Mouse (Mus musculus) kidney, embryonic 16.5 days (tissue): Measurements from ENCODE around the gene Klkb1. TPM values are rescaled to one million over a fixed set of nuclear protein-coding genes. Genes with fewer than 3 reads are reported as not detected.

Source experiments
- ATAC-seq: fragments of 200-750 bp; cut with Nextera tagmentation; 2 replicates; pipeline ENCODE4 v1.8.0; 2017; ENCODE audit warnings: moderate TSS enrichment; ENCODE audit not compliant: low FRiP score, low TSS enrichment
- H3K27ac ChIP-seq: fragments of 300-500 bp; sonication (generic); 2 replicates; pipeline ENCODE4 v1.5.1; 2014; ENCODE audit warnings: low read length
- H3K27me3 ChIP-seq: fragments of 300-500 bp; sonication (generic); 2 replicates; pipeline ENCODE4 v1.6.1; 2014; ENCODE audit warnings: low read length, control low read depth, mixed read lengths; ENCODE audit not compliant: insufficient read depth
- H3K36me3 ChIP-seq: fragments of 300-500 bp; sonication (generic); 2 replicates; pipeline ENCODE4 v1.6.1; 2014; ENCODE audit warnings: low read length, control low read depth, mixed read lengths; ENCODE audit not compliant: insufficient read depth
- H3K4me1 ChIP-seq: fragments of 300-500 bp; sonication (generic); 2 replicates; pipeline ENCODE4 v1.6.1; 2014; ENCODE audit warnings: low read length, control low read depth, mixed read lengths; ENCODE audit not compliant: insufficient read depth
- H3K4me2 ChIP-seq: fragments of 300-500 bp; sonication (generic); replicated peaks from 2 replicates; pipeline ENCODE4 v1.6.1; 2014; ENCODE audit warnings: low read depth, low read length
- H3K4me3 ChIP-seq: fragments of 300-500 bp; sonication (generic); 2 replicates; pipeline ENCODE4 v1.5.1; 2014; ENCODE audit warnings: mild to moderate bottlenecking, low read length
- H3K9ac ChIP-seq: fragments of 300-500 bp; sonication (generic); replicated peaks from 2 replicates; pipeline ENCODE4 v1.6.1; 2014; ENCODE audit warnings: low read length
- H3K9me3 ChIP-seq: fragments of 300-500 bp; sonication (generic); 2 replicates; pipeline ENCODE4 v1.6.1; 2016; ENCODE audit warnings: low read length, control low read depth
- WGBS: fragments of 180-500 bp; shearing (Covaris S2); extraction: QIAGEN DNeasy Blood & Tissue Kit; methylation state at CpG from one replicate; pipeline ENCODE4 v1.1.7; 2014; 5-methylcytosine and 5-hydroxymethylcytosine counted together
- polyA plus RNA-seq: library from polyadenylated mRNA; unstranded; fragments of >200 nt; fragmentation: Nextera tagmentation; extraction: Ambion mirVana; gene quantifications from 2 replicates; pipeline ENCODE4 v1.2.1, GENCODE M21; 2015

Gene Klkb1
- polyA plus RNA-seq, 1 experiment from 2014 or later = 0.22 TPM

GRCm38 (mm10) chr8:45254194-45254842 lies 40.3 kb downstream of the Klkb1 start:
- Histone ChIP-seq H3K4me3 (no peak overlapping the region), H3K36me3 (no peaks in the 10 kb centered on the region), H3K9me3 (no peaks in the 10 kb centered on the region), H3K4me1 (no peaks in the 10 kb centered on the region), H3K27me3 (no peaks in the 10 kb centered on the region), H3K4me2 (no peak overlapping the region), H3K27ac (no peak overlapping the region), H3K9ac (no peak overlapping the region)
- WGBS = 72% methylated on average over 8 of the region's 8 CpGs
- no peak for ATAC-seq

- Histone ChIP-seq H3K9ac (no peak overlapping the region), H3K36me3 (no peaks in the 10 kb centered on the region)
- WGBS = 98% methylated on average over 1 of the region's 1 CpGs
Measured at GRCm38 (mm10) chr8:45253586-45253985, 41.1 kb downstream of the Klkb1 start.

GRCm38 (mm10) chr8:45253111-45253510 lies 41.5 kb downstream of the Klkb1 start:
- no peak overlapping the region for H3K27ac ChIP-seq
- no peak for ATAC-seq
- WGBS = 40% methylated on average over 2 of the region's 2 CpGs
- H3K4me1 ChIP-seq = no peaks in the 10 kb centered on the region
- no peak overlapping the region for H3K4me2 ChIP-seq
- H3K4me3 ChIP-seq = no peak overlapping the region
- H3K27me3 ChIP-seq = no peaks in the 10 kb centered on the region
- H3K9ac ChIP-seq = no peak overlapping the region
- no peaks in the 10 kb centered on the region for H3K9me3 ChIP-seq
- no peaks in the 10 kb centered on the region for H3K36me3 ChIP-seq

More at GRCm38 (mm10) chr8:45253586-45253985, 41.1 kb downstream of the Klkb1 start:
- no peak overlapping the region for H3K27ac ChIP-seq
- no peak for ATAC-seq
- H3K27me3 ChIP-seq = no peaks in the 10 kb centered on the region
- no peaks in the 10 kb centered on the region for H3K4me1 ChIP-seq
- no peaks in the 10 kb centered on the region for H3K9me3 ChIP-seq
- no peak overlapping the region for H3K4me2 ChIP-seq
- no peak overlapping the region for H3K4me3 ChIP-seq

GRCm38 (mm10) chr8:45246307-45246706 lies 48.4 kb downstream of the Klkb1 start:
- H3K9ac ChIP-seq = no peak overlapping the region
- no peak overlapping the region for H3K4me2 ChIP-seq
- no peaks in the 10 kb centered on the region for H3K27me3 ChIP-seq
- no peaks in the 10 kb centered on the region for H3K36me3 ChIP-seq
- WGBS = 44% methylated on average over 7 of the region's 7 CpGs
- H3K4me3 ChIP-seq = no peak overlapping the region
- H3K9me3 ChIP-seq = no peaks in the 10 kb centered on the region
- H3K4me1 ChIP-seq = no peaks in the 10 kb centered on the region
- H3K27ac ChIP-seq = no peak overlapping the region
- ATAC-seq = no peak

- no peaks in the 10 kb centered on the region for H3K36me3 ChIP-seq
- H3K9ac ChIP-seq = no peak overlapping the region
- ATAC-seq = no peak
- H3K4me3 ChIP-seq = no peak overlapping the region
- H3K4me1 ChIP-seq = 0 out of 2 replicates have a peak, but pooled peaks cover 3% of the 10 kb centered on the region
- no peak overlapping the region for H3K27ac ChIP-seq
- no peak overlapping the region for H3K4me2 ChIP-seq
- H3K9me3 ChIP-seq = no peaks in the 10 kb centered on the region
- 81% methylated on average over 8 of the region's 8 CpGs for WGBS
- no peaks in the 10 kb centered on the region for H3K27me3 ChIP-seq
Measured at GRCm38 (mm10) chr8:45239363-45239762, 55.3 kb downstream of the Klkb1 start.

- H3K27me3 ChIP-seq = no peaks in the 10 kb centered on the region
- H3K4me3 ChIP-seq = no peak overlapping the region
- H3K4me1 ChIP-seq = 0 out of 2 replicates have a peak, but pooled peaks cover 3% of the 10 kb centered on the region
- H3K27ac ChIP-seq = no peak overlapping the region
- no peak overlapping the region for H3K4me2 ChIP-seq
- no peaks in the 10 kb centered on the region for H3K9me3 ChIP-seq
- ATAC-seq = peak; percentile 55; the same call in 1 of the 2 replicates
- no peak overlapping the region for H3K9ac ChIP-seq
- H3K36me3 ChIP-seq = no peaks in the 10 kb centered on the region
- 27% methylated on average over 3 of the region's 3 CpGs for WGBS
Measured at GRCm38 (mm10) chr8:45238282-45238681, 56.4 kb downstream of the Klkb1 start.

GRCm38 (mm10) chr8:45236164-45236912 lies 58.3 kb downstream of the Klkb1 start:
- peak; percentile 74 for ATAC-seq
- Histone ChIP-seq H3K36me3 (no peaks in the 10 kb centered on the region), H3K9me3 (no peaks in the 10 kb centered on the region)

GRCm38 (mm10) chr8:45235228-45235627 lies 59.4 kb downstream of the Klkb1 start:
- no peak overlapping the region for H3K27ac ChIP-seq

More at GRCm38 (mm10) chr8:45236164-45236912, 58.3 kb downstream of the Klkb1 start:
- Histone ChIP-seq H3K27me3 (no peaks in the 10 kb centered on the region), H3K9ac (no peak overlapping the region), H3K4me1 (0 out of 2 replicates have a peak, but pooled peaks cover 3% of the 10 kb centered on the region), H3K4me3 (0 out of 2 replicates have a peak overlapping the region, but pooled peaks have one; percentile 8), H3K4me2 (peak overlapping the region; percentile 26; the same call in 1 of the 2 replicates), H3K27ac (no peak overlapping the region)
- WGBS = 18% methylated on average over 14 of the region's 14 CpGs

GRCm38 (mm10) chr8:45233256-45233655 lies 61.4 kb downstream of the Klkb1 start:
- Histone ChIP-seq H3K9me3 (no peaks in the 10 kb centered on the region), H3K36me3 (no peaks in the 10 kb centered on the region), H3K4me3 (no peak overlapping the region), H3K27ac (no peak overlapping the region), H3K27me3 (no peaks in the 10 kb centered on the region), H3K4me1 (0 out of 2 replicates have a peak, but pooled peaks cover 3% of the 10 kb centered on the region), H3K4me2 (no peak overlapping the region), H3K9ac (no peak overlapping the region)
- no peak for ATAC-seq
- 61% methylated on average over 3 of the region's 3 CpGs for WGBS

More at GRCm38 (mm10) chr8:45235228-45235627, 59.4 kb downstream of the Klkb1 start:
- no peaks in the 10 kb centered on the region for H3K36me3 ChIP-seq
- no peak overlapping the region for H3K4me2 ChIP-seq
- no peak for ATAC-seq
- H3K4me3 ChIP-seq = no peak overlapping the region
- no peaks in the 10 kb centered on the region for H3K9me3 ChIP-seq
- no peaks in the 10 kb centered on the region for H3K27me3 ChIP-seq
- 80% methylated on average over 6 of the region's 6 CpGs for WGBS
- 0 out of 2 replicates have a peak, but pooled peaks cover 3% of the 10 kb centered on the region for H3K4me1 ChIP-seq
- H3K9ac ChIP-seq = no peak overlapping the region
